Mouse (Mus musculus) lung, embryonic 15.5 days (tissue): ENCODE results near the gene Bcor. TPM values are rescaled to one million over a fixed set of nuclear protein-coding genes. Genes with fewer than 3 reads are reported as not detected.

Source experiments
- ATAC-seq: fragments of 200-750 bp; cut with Nextera tagmentation; 2 replicates; pipeline ENCODE4 v1.8.0; 2017; ENCODE audit warnings: moderate number of reproducible peaks, borderline replicate concordance; ENCODE audit not compliant: low FRiP score, low TSS enrichment; ENCODE audit errors: extremely low read depth
- H3K27ac ChIP-seq: fragments of 300-500 bp; sonication (generic); 2 replicates; pipeline ENCODE4 v1.5.1; 2015; ENCODE audit warnings: moderate library complexity, mild to moderate bottlenecking, inconsistent platforms
- H3K27me3 ChIP-seq: fragments of 300-500 bp; sonication (generic); 2 replicates; pipeline ENCODE4 v1.6.1; 2015; ENCODE audit warnings: inconsistent platforms
- H3K36me3 ChIP-seq: fragments of 300-500 bp; sonication (generic); 2 replicates; pipeline ENCODE4 v1.6.1; 2015; ENCODE audit warnings: inconsistent platforms
- H3K4me1 ChIP-seq: fragments of 300-500 bp; sonication (generic); 2 replicates; pipeline ENCODE4 v1.6.1; 2015; ENCODE audit warnings: inconsistent platforms
- H3K4me2 ChIP-seq: fragments of 300-500 bp; sonication (generic); 2 replicates; pipeline ENCODE4 v1.6.1; 2015; ENCODE audit warnings: inconsistent platforms, mild to moderate bottlenecking, moderate library complexity
- H3K4me3 ChIP-seq: fragments of 300-500 bp; sonication (generic); 2 replicates; pipeline ENCODE4 v1.5.1; 2015; ENCODE audit warnings: mild to moderate bottlenecking, inconsistent platforms
- H3K9ac ChIP-seq: fragments of 300-500 bp; sonication (generic); 2 replicates; pipeline ENCODE4 v1.6.1; 2015; ENCODE audit warnings: inconsistent platforms
- H3K9me3 ChIP-seq: fragments of 300-500 bp; sonication (generic); 2 replicates; pipeline ENCODE4 v1.6.1; 2016; ENCODE audit warnings: inconsistent platforms
- WGBS: fragments of 180-500 bp; shearing (Covaris S2); methylation state at CpG from one replicate; pipeline ENCODE4 v1.1.7; 2015; 5-methylcytosine and 5-hydroxymethylcytosine counted together
- polyA plus RNA-seq: library from polyadenylated mRNA; unstranded; fragments of >200 nt; fragmentation: Nextera tagmentation; extraction: Ambion mirVana; gene quantifications from 2 replicates; pipeline ENCODE4 v1.2.1, GENCODE M21; 2015

Bcor gene
- polyA plus RNA-seq, 1 experiment from 2014 or later = 20.8 TPM

DNA sequence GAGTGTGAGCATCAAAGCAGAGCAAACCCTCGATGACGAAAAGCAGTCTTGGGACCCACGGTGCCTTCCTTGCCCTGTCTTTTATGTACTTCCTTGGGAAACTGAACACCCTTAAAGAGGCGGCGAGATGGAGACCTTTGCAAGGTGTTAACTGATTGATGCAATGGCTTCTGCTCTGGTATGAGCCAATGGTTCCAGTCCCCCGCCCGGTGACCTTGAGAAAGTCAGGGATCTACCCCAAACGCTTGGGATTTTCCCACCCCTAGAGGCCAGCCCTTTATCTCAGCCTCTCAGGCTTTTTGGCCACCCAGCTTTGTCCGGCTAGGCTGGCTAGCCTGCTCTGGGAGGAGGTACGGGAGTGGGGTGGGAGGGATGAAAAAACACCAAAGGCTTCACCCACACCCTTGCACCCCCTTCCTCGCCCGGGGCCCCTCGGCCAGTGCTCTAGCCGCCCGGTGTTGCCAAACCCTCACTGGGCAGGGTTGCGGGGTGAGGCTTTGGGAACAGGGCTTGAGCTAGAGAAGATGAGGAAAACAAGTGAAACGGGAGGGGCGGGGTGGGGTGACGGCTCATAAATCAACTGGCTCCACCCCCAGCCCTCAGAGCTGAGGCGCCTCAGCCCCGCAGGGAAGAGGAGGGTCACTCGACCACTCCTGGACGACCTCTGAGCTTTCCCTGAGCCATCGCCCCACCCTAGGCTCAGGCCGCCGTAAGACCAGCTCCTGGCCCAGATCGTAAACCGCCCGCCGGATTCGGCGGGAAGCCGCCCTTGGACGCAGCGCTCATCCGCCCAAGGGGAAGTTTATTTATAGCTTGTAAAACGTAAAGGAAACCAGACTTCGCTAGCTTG is 154.7 kb downstream of the Bcor start:
- Histone ChIP-seq H3K27ac (peak overlapping the region; percentile 96), H3K4me3 (peak overlapping the region; percentile 42), H3K36me3 (no peaks in the 10 kb centered on the region), H3K9ac (0 out of 2 replicates have a peak overlapping the region, but pooled peaks have one; percentile 49), H3K9me3 (no peaks in the 10 kb centered on the region), H3K4me1 (peaks cover 55% of the 10 kb centered on the region), H3K4me2 (peak overlapping the region; percentile 72), H3K27me3 (peaks cover 57% of the 10 kb centered on the region; the same call in 1 of the 2 replicates)
- peak; percentile 33; the same call in 1 of the 2 replicates for ATAC-seq
- WGBS = 5% methylated on average over 37 of the region's 38 CpGs

DNA sequence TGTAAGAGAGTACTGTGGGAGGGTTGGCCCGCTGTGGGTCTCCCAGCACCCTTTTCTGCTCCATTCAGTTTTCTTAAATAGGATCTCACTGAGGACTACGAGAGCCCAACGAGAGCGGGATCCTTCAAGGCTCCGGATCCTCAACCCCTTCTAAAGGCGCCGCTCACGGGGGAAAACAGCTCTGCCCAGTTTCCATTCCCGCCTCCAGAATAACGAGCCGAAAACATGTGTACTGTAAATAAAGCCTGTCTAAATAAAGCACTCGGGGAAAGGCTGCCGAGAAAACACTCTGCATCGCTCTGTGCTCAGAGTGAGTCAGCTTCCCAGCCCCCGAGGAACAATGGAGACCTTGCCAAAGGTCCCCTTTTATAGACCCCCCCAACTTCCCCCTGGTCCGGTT is 155.7 kb downstream of the Bcor start:
- no peak for ATAC-seq
- no peak overlapping the region; the same call in 1 of the 2 replicates for H3K9ac ChIP-seq
- peaks cover 58% of the 10 kb centered on the region for H3K4me1 ChIP-seq
- no peaks in the 10 kb centered on the region for H3K36me3 ChIP-seq
- peak overlapping the region; percentile 96 for H3K27ac ChIP-seq
- peak overlapping the region; percentile 16; the same call in 1 of the 2 replicates for H3K4me2 ChIP-seq
- H3K9me3 ChIP-seq = no peaks in the 10 kb centered on the region
- WGBS = 9% methylated on average over 16 of the region's 16 CpGs
- no peak overlapping the region for H3K4me3 ChIP-seq
- H3K27me3 ChIP-seq = peaks cover 66% of the 10 kb centered on the region

DNA sequence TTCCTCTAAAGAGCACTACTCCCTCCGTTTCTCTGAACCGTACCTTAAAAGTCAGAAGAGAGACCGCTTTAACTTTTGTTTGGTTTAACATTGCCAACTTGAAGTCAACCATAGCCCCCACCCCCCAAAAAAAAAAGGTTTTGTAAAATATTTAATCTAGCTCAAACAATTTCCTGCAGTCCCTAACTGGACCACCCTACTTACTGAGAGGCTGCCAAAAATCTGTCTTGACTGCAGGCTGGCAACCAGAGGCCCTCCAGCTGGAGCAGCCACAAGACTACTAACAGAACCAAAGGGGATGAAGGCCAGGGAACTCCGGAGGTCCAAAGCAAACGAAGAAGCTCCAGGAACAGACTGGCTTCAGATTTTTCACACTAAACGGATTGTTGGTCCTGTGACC is 156.2 kb downstream of the Bcor start:
- Histone ChIP-seq H3K9ac (no peak overlapping the region; the same call in 1 of the 2 replicates), H3K4me3 (no peak overlapping the region), H3K4me1 (peaks cover 57% of the 10 kb centered on the region), H3K9me3 (no peaks in the 10 kb centered on the region), H3K36me3 (no peaks in the 10 kb centered on the region), H3K4me2 (peak overlapping the region; percentile 16; the same call in 1 of the 2 replicates), H3K27me3 (peaks cover 71% of the 10 kb centered on the region), H3K27ac (peak overlapping the region; percentile 96)
- ATAC-seq = no peak
- 12% methylated on average over 6 of the region's 6 CpGs for WGBS

DNA sequence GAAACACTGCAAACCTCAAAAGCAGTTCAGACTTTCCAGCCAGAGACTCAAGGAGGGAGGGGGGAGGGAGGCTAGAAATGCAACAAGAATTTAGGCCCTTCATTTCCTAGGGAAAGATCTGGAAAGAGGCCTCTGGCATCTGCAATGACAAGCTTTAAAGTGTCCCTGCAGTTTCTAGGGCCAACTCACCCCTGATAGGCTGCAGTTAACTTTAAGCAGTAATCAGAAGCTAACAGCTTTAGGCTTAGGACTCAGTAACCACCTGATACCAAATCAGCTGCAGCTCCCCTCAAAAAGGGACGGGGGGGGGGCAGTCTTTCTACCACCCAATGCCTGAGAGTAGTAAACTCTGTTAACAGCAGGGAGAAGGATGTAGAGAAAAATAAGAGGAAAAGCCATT is 156.6 kb downstream of the Bcor start:
- peak overlapping the region; percentile 96 for H3K27ac ChIP-seq
- no peaks in the 10 kb centered on the region for H3K9me3 ChIP-seq
- no peak for ATAC-seq
- peak overlapping the region; percentile 18; the same call in 1 of the 2 replicates for H3K4me2 ChIP-seq
- H3K4me3 ChIP-seq = no peak overlapping the region
- 4% methylated on average over 1 of the region's 1 CpGs for WGBS
- H3K4me1 ChIP-seq = peaks cover 58% of the 10 kb centered on the region
- no peak overlapping the region for H3K9ac ChIP-seq
- no peaks in the 10 kb centered on the region for H3K36me3 ChIP-seq
- H3K27me3 ChIP-seq = peaks cover 72% of the 10 kb centered on the region

DNA sequence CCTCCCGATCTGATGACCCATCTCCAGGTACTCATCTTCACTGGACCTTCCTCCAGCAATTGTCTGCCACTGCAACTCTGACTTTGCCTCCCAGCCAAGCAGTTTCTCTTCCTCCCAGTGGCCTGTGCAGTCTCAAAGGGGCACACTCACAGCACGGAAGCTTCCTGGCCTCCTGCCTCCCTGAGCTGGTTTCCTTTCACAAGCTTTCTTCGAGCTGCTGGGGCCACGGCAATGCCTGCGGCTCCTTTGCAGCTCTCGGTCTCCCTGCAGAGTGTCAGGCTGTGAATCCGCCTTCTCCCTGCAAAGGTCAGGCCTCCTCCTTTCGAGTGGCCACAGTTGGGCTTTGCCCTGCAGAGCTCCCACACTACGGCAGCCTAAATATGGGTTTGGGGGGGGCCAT is 157.0 kb downstream of the Bcor start:
- WGBS = 10% methylated on average over 9 of the region's 9 CpGs
- peak overlapping the region; percentile 18; the same call in 1 of the 2 replicates for H3K4me2 ChIP-seq

DNA sequence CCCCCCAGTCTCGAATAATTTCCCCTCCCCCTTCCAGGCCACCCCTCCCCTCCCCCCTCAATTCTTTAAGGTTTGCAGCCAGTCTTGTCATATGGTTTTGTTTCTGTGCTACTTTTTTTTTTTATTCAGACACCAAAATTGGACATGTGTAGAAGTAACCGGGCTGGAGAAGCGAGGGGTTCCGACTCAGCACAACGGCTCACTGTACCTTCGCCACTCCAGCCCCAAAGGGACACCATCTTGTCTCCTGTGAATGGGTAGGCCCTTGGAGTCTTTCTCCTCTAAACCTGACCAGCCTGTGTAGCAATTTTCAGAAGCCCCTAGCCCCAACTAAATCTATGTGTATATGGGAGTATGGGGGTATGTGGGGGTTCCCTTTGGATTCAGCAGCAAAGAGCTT is 157.6 kb downstream of the Bcor start:
- H3K36me3 ChIP-seq = no peaks in the 10 kb centered on the region
- peak overlapping the region; percentile 96 for H3K27ac ChIP-seq
- no peak for ATAC-seq
- no peak overlapping the region for H3K4me3 ChIP-seq
- H3K9ac ChIP-seq = no peak overlapping the region
- no peak overlapping the region for H3K4me2 ChIP-seq
- H3K4me1 ChIP-seq = peaks cover 62% of the 10 kb centered on the region
- peaks cover 64% of the 10 kb centered on the region for H3K27me3 ChIP-seq
- 38% methylated on average over 6 of the region's 6 CpGs for WGBS
- H3K9me3 ChIP-seq = no peaks in the 10 kb centered on the region

More for the DNA sequence above, 157.0 kb downstream of the Bcor start:
- peaks cover 67% of the 10 kb centered on the region for H3K27me3 ChIP-seq
- H3K36me3 ChIP-seq = no peaks in the 10 kb centered on the region
- H3K27ac ChIP-seq = peak overlapping the region; percentile 96
- no peak for ATAC-seq
- no peaks in the 10 kb centered on the region for H3K9me3 ChIP-seq
- no peak overlapping the region for H3K4me3 ChIP-seq
- H3K4me1 ChIP-seq = peaks cover 62% of the 10 kb centered on the region
- no peak overlapping the region for H3K9ac ChIP-seq

DNA sequence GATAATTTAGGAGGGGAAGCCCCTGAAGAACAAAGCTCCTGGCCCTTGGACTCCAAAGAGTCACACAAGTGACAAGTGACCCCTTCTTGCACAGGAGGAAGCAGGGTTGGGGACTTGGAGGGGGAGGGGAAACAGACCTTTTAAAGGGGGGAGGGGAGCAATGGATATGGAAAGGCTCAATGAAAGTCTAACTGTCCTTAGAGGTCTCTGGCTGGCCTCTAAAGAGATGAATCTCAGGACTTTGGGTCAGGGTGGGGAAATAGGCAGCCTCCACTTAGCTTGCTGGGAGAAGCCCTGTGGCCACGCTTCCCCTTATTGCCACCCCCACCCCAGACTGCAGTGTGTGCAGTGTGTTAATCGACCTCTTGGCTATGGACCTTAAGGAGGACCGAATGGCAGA is 158.2 kb downstream of the Bcor start:
- no peak overlapping the region for H3K9ac ChIP-seq

DNA sequence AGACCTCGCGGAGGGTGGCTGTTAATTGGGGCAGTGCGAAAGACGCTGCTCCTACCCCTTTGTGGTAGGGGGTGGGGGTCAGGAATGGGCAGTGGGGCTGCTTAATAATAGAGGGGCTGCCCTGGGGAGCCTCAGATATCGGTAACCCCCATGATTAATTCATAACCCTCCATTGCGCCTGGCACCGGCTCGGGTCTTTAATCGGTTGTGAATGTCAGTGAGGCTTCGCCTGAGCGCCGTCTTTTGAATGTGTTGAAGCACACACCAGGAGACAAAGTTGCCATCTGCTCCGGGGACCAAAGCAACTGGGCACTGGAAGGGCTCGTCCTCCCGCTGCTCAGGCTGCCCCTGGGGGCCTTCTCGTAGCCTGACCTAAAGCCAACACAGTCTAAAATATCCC is 158.8 kb downstream of the Bcor start:
- Histone ChIP-seq H3K36me3 (no peaks in the 10 kb centered on the region), H3K4me2 (no peak overlapping the region), H3K27ac (no peak overlapping the region), H3K9ac (no peak overlapping the region), H3K4me1 (peaks cover 59% of the 10 kb centered on the region), H3K27me3 (peaks cover 54% of the 10 kb centered on the region), H3K9me3 (no peaks in the 10 kb centered on the region), H3K4me3 (no peak overlapping the region)
- ATAC-seq = no peak
- WGBS = 47% methylated on average over 15 of the region's 16 CpGs

More for the DNA sequence above, 158.2 kb downstream of the Bcor start:
- Histone ChIP-seq H3K4me3 (no peak overlapping the region), H3K4me1 (peaks cover 59% of the 10 kb centered on the region), H3K27ac (no peak overlapping the region), H3K27me3 (peaks cover 59% of the 10 kb centered on the region), H3K36me3 (no peaks in the 10 kb centered on the region), H3K4me2 (no peak overlapping the region), H3K9me3 (no peaks in the 10 kb centered on the region)
- ATAC-seq = no peak
- 13% methylated on average over 3 of the region's 3 CpGs for WGBS

DNA sequence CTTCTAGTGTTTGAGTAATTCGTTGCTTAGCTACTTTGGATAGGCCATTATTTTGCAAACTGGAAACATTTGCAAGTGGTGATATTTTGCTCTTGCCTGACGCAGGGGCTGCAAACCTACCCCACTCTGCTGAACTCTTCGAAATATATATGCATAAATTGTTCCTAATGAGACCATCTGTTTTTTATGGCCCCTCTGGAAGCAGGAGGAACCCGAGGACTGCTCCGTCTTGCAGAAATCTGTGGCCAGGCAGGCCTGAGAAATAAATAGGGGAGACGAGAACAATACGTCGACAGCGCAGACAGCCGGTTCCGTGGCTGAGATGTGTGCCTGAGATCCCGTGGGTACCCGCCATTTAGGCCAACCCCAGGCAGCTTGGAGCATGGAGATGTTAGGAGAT is 159.5 kb downstream of the Bcor start:
- peaks cover 52% of the 10 kb centered on the region for H3K4me1 ChIP-seq
- H3K27ac ChIP-seq = no peak overlapping the region
- H3K4me2 ChIP-seq = no peak overlapping the region
- peaks cover 47% of the 10 kb centered on the region for H3K27me3 ChIP-seq
- ATAC-seq = no peak
- H3K36me3 ChIP-seq = no peaks in the 10 kb centered on the region
- no peak overlapping the region for H3K9ac ChIP-seq
- WGBS = 48% methylated on average over 13 of the region's 13 CpGs
- H3K4me3 ChIP-seq = no peak overlapping the region
- H3K9me3 ChIP-seq = no peaks in the 10 kb centered on the region

DNA sequence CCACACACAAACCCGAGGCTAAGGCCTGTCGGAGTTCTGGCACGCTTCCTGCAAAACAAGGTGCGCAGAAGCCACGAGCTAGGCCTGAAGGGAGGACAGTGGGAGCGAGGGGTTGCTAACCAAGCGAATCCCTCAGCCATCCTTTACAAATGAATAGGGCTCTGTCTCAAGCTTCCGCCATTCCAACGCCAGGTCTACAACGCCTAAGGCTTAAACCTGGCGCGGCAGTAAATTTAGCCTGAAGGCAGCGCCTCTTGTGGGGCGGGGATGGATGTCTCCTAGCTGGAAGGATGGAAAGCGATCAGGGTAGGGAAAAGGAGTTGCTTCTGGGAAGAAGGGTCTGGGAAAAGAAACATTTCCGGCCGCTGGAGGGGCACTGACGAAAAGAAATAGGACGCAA is 160.2 kb downstream of the Bcor start:
- Histone ChIP-seq H3K4me1 (peaks cover 46% of the 10 kb centered on the region), H3K4me2 (no peak overlapping the region)

DNA sequence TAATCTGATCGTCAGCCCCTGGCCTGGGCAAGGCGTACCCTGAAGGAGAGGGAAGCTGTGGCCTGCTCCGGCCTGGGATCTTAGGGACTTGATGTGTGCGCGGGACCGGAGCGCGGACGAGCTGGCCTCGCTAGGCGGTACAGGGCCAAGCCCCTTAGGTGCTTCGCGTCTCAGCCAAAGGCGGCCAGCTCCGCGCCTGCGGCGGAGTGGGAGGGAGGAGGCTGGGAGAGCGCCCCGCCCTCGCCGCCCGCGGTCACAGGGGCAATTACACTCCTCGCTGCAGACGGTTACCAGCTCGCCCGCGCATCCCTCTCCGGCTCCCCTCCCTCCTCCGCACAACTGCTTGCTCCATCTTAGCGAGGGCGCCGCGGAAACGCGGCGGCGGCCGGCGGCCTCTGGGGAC is 161.2 kb downstream of the Bcor start:
- peaks cover 36% of the 10 kb centered on the region for H3K4me1 ChIP-seq
- H3K36me3 ChIP-seq = no peaks in the 10 kb centered on the region
- no peaks in the 10 kb centered on the region for H3K9me3 ChIP-seq
- peak overlapping the region; percentile 37 for H3K4me3 ChIP-seq
- peaks cover 32% of the 10 kb centered on the region for H3K27me3 ChIP-seq
- peak overlapping the region; percentile 68 for H3K4me2 ChIP-seq
- peak overlapping the region; percentile 37 for H3K9ac ChIP-seq
- under 1% methylated on average over 26 of the region's 41 CpGs for WGBS
- peak overlapping the region; percentile 55; the same call in 1 of the 2 replicates for H3K27ac ChIP-seq
- ATAC-seq = peak; percentile 81; the same call in 1 of the 2 replicates

More for the DNA sequence above, 160.2 kb downstream of the Bcor start:
- H3K27ac ChIP-seq = no peak overlapping the region
- no peaks in the 10 kb centered on the region for H3K9me3 ChIP-seq
- no peak overlapping the region for H3K9ac ChIP-seq
- no peaks in the 10 kb centered on the region for H3K36me3 ChIP-seq
- 44% methylated on average over 19 of the region's 19 CpGs for WGBS
- ATAC-seq = no peak
- peaks cover 42% of the 10 kb centered on the region for H3K27me3 ChIP-seq
- no peak overlapping the region for H3K4me3 ChIP-seq

DNA sequence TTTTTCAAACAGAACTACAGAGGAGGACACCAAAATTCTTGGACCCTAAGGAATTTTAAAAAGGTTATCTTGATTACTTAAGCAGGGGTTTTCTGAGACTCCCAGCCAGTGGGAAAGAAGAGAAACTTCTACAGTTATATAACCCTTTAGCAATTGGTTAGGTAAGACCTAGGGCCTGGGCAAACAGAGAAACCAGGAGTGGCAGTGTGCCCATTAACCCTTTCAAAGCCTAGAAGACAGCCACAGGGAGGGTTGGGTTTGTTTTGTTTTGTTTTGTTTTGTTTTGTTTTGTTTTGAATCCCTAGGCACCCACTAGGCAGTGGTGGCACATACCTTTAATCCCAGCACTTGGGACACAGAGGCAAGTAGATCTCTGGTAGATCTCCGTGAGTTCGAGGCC is 163.3 kb downstream of the Bcor start:
- no peak overlapping the region for H3K4me3 ChIP-seq
- no peaks in the 10 kb centered on the region for H3K9me3 ChIP-seq
- H3K4me2 ChIP-seq = no peak overlapping the region
- H3K9ac ChIP-seq = no peak overlapping the region
- peaks cover 18% of the 10 kb centered on the region for H3K4me1 ChIP-seq
- ATAC-seq = no peak
- H3K27ac ChIP-seq = no peak overlapping the region
- H3K27me3 ChIP-seq = peaks cover 31% of the 10 kb centered on the region
- H3K36me3 ChIP-seq = no peaks in the 10 kb centered on the region
- 90% methylated on average over 2 of the region's 2 CpGs for WGBS
